Mouse (Mus musculus): Measurements from ENCODE around the gene Zfp523. TPM values are rescaled to one million over a fixed set of nuclear protein-coding genes. Genes with fewer than 3 reads are reported as not detected.

Zfp523 gene
- total RNA-seq, 2 experiments from 2014 or later: 11.8 to 13.5 TPM

DNA sequence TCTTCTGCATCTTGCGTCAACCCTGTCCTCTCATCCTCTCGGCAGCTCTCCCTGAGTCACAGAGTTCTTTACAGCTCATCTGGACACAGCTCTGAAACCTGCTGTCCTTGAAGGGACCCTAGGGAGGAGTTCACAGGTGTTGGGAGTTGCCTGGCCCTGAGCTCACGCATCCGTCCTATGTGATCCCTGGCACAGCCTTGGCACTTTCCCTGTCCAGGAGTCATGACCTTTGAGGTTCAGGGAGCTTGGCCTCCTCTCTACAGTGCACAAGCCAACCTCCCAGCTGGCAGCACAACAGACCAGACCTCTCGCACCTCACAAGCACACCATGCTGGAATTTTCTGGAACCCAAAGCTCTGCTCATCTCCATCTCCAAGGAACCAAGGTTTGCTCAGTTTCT lies 63.9 kb downstream of the Zfp523 start:
- ATAC-seq (replicated peaks; ENCODE audit: poor library complexity): no peak

GRCm38 (mm10) chr17:28242296-28242695 lies 65.4 kb downstream of the Zfp523 start:
- no peak for ATAC-seq (replicated peaks; ENCODE audit: poor library complexity)

GRCm38 (mm10) chr17:28244214-28244613 lies 67.3 kb downstream of the Zfp523 start:
- ATAC-seq (replicated peaks; ENCODE audit: poor library complexity): no peak

DNA sequence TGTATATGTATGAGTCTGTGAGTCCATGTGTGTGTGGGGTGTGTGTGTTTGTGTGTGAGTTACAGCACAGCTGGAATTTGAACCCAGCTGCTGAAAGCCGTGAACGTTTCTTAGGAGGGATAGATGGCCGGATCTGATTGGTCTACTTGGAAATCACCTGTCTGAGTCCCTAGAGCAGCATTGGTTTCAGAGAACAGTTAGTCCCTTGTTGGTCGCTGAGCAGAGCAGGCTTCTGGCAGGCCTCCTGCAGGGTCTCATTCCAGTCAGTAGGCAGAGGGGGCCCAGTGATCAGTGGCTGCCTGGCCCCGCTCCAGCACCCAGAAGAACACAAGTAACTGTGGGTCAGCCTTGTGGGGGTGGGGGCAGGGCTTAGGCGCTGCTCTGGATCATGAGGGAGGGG lies 67.8 kb downstream of the Zfp523 start:
- ATAC-seq (replicated peaks; ENCODE audit: poor library complexity): no peak

GRCm38 (mm10) chr17:28246640-28247039 lies 69.7 kb downstream of the Zfp523 start:
- ATAC-seq (replicated peaks; ENCODE audit: poor library complexity): peak; percentile 24; the same call in 1 of the 2 replicates

DNA sequence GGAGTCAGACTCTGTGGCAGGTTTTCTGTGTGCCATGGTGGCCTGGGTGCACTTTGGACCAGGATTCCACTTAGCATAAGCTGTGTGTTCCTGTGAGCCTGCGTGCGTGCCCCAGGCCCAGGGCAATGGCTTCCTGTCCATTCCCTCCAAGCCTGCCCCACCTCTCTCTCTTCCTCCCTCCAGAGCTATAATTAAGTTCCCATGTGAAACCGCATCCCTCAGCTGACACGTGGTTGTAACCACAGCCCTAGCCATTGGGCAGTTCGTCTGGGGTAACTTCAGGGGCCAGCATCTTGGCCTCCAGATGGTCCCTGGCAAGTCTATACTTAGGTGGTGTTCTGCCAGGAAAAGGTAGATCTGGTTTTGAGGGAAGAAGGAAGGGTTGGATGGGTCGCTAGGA lies 70.7 kb downstream of the Zfp523 start:
- ATAC-seq (replicated peaks; ENCODE audit: poor library complexity): peak; percentile 90

DNA sequence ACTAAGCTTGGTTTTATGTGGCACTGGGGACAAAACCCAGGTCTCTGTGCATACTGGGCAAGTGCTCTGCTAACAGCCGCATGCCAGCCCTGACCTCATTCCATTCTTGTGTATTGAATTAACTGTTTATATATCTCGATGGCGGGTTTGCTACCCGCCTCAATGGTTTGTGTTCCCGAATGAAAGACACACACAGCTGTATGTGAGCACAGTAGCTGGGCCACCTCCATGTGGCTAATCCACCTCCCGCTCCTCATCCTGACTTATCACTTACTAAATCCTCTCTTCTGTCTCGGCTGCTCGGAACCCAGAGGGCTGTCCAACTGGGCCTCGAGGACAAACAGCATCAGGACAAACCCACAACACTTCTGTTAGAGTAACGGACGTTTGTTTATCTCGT lies 72.1 kb downstream of the Zfp523 start:
- ATAC-seq (replicated peaks; ENCODE audit: poor library complexity): no peak

DNA sequence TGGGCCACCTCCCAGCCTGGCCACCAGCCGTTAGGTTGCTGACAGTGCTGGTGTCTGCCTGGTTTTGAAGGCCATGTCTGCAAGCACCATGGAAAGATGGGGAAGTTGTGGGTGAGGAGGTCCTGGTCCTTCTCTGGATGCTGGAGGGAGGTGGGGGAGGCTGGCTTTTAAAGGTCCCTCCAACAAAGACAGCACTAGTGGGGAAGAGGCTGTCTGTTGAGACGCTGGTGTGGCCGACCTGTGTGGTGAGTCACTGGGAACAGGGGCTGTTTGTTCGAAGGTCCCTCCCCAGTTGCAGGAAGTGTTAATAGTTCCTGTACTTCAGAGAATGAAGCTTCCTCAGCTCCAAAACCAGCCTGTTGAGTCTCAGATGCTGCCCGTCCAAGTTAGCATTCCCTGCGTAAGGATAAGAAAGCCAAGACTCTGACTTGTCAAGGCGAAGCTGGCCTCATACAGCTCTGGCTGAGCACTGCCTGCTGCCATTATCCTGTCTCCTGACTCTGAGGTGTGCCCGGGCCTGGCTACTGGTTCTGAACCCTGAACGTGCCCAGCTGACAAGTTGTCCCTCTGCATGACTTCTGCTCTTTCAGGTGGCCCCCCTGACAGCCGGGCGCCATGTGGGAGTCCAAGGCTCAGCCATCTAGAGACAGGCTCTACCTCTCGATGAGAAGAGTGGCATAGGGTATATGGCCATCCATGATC lies 74.8 kb downstream of the Zfp523 start:
- ATAC-seq (replicated peaks; ENCODE audit: poor library complexity): 0 out of 2 replicates have a peak, but pooled peaks have one; percentile 24

DNA sequence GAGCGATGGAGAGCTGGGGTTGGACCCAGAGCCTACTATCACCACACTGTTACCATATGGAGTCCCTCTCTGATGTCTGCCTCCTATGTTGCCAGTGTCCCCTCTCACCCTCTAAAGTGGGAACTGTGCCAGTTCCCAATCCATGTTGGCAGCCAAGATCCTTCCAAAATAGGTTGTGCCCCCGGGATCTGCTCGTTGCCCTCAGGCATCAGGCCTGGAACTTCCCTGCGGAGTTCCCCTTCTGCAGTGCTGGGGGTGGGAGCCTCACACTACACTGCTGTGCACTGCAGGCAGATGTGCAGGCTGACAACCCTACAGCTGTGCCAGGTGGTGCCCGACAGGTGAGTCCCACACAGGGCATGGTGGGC lies 75.3 kb downstream of the Zfp523 start:
- no peak for ATAC-seq (replicated peaks; ENCODE audit: poor library complexity)

DNA sequence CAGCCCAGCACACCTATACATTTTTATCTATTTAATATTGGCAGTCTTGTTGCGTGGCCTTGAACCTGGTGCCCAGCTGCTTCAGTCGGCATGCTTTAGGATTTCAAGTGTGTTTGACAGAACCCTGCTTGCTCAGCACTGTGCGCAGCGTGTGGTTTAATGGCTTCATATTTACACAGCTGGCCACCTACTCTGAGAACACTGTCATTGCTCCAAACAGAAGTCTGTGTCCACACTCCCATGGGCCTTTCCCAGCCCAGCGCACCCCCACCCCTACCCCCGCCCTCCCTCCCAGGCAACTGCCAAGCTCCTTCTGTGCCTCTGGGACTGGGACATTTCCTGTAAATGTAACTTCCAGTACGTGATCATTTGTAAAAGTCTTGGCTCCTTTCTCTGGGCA lies 76.3 kb downstream of the Zfp523 start:
- ATAC-seq (replicated peaks; ENCODE audit: poor library complexity): no peak

DNA sequence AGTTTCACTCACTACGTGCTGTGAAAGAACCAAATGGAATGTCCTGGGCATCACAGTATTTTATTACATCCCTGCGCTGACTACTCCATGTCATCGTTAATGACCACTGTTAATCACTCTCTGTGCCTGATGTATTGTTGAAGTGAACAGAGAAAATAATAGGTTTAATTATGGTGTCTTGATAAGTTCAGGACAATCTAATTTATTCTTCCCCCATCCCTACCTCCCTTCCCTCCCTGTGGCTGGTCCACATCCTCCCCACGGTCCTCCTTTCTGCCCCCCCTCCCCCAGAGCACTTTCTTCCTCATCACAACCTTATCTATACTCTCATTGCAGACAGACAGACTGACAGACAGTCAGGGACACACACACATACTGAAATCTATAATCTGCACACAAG lies 77.9 kb downstream of the Zfp523 start:
- no peak for ATAC-seq (replicated peaks; ENCODE audit: poor library complexity)

Other genes starting within 250 kb of the Zfp523 start
- 0.67 and 1.4 TPM in 2 replicates for gene Tcp11, start 96.5 kb upstream of the Zfp523 start, total RNA-seq (2015)
- 2.4 and 2.5 TPM in 2 replicates for gene Tcp11, start 96.5 kb upstream of the Zfp523 start, total RNA-seq (2017)
- 0.02 and 0.07 TPM in 2 replicates for gene Scube3, start 35.0 kb upstream of the Zfp523 start, total RNA-seq (2015)
- 0.08 and 0.14 TPM in 2 replicates for gene Scube3, start 35.0 kb upstream of the Zfp523 start, total RNA-seq (2017)
- gene Def6, start 30.6 kb downstream of the Zfp523 start, total RNA-seq (2015): 38.0 and 50.6 TPM in 2 replicates
- 142 and 149 TPM in 2 replicates for gene Def6, start 30.6 kb downstream of the Zfp523 start, total RNA-seq (2017)
- gene Ppard, start 55.6 kb downstream of the Zfp523 start, total RNA-seq (2015): 7.4 and 7.7 TPM in 2 replicates
- gene Ppard, start 55.6 kb downstream of the Zfp523 start, total RNA-seq (2017): 1.9 and 2.7 TPM in 2 replicates
- 28.7 and 34.8 TPM in 2 replicates for gene Fance, start 136.4 kb downstream of the Zfp523 start, total RNA-seq (2015)
- 11.0 and 14.8 TPM in 2 replicates for gene Fance, start 136.4 kb downstream of the Zfp523 start, total RNA-seq (2017)
- gene Rpl10a, start 151.3 kb downstream of the Zfp523 start, total RNA-seq (2015): 3,042 and 3,166 TPM in 2 replicates
- gene Rpl10a, start 151.3 kb downstream of the Zfp523 start, total RNA-seq (2017): 795 and 921 TPM in 2 replicates
- 0.15 and 1.9 TPM in 2 replicates for gene Tead3, start 173.7 kb downstream of the Zfp523 start, total RNA-seq (2015)
- 0.04 TPM in 1 of 2 replicates, not detected in the other for gene Tead3, start 173.7 kb downstream of the Zfp523 start, total RNA-seq (2017)
- gene Tulp1, start 188.1 kb downstream of the Zfp523 start, total RNA-seq (2015): not detected in 2 replicates
- gene Tulp1, start 188.1 kb downstream of the Zfp523 start, total RNA-seq (2017): not detected in 2 replicates

All from megakaryocyte progenitor cell, adult 5-6 weeks (primary cell).